Mouse (Mus musculus) olfactory bulb, adult 2 months (tissue): ENCODE data around the gene Noxo1. TPM values are rescaled to one million over a fixed set of nuclear protein-coding genes. Genes with fewer than 3 reads are reported as not detected.

Experiments
- H3K27ac ChIP-seq: fragments of 200-500 bp; 2 replicates; pipeline ENCODE4 v1.5.1; 2012; ENCODE audit warnings: low read depth, low read length; ENCODE audit not compliant: insufficient read depth
- H3K4me1 ChIP-seq: fragments of 200-500 bp; 2 replicates; pipeline ENCODE4 v1.6.1; 2012; ENCODE audit warnings: low read length; ENCODE audit not compliant: control insufficient read depth, insufficient read depth
- H3K4me3 ChIP-seq: fragments of 200-500 bp; 2 replicates; pipeline ENCODE4 v1.5.1; 2012; ENCODE audit warnings: mild to moderate bottlenecking, low read depth, low read length, moderate library complexity; ENCODE audit not compliant: insufficient read depth
- CTCF ChIP-seq: fragments of 200-500 bp; IDR thresholded peaks from 2 replicates; pipeline ENCODE4 v1.5.1; 2012; ENCODE audit warnings: low read depth, mild to moderate bottlenecking, low read length, moderate library complexity; ENCODE audit not compliant: insufficient read depth
- POLR2A ChIP-seq: fragments of 200-500 bp; IDR thresholded peaks from 2 replicates; pipeline ENCODE4 v1.6.1; 2012; ENCODE audit warnings: mild to moderate bottlenecking, low read depth, low read length, moderate library complexity; ENCODE audit not compliant: insufficient read depth
- WGBS: fragments of 180-500 bp; shearing (Covaris S2); methylation state at CpG from one replicate; pipeline ENCODE4 v1.1.7; 2018; 5-methylcytosine and 5-hydroxymethylcytosine counted together
- polyA plus RNA-seq: library from polyadenylated mRNA; stranded (reverse); fragments of >200 nt; gene quantifications from 2 replicates; pipeline ENCODE4 v1.2.4, GENCODE M21; 2012; ENCODE audit warnings: low replicate concordance; ENCODE audit not compliant: missing spikeins, insufficient read depth, insufficient read length

Noxo1 gene
- polyA plus RNA-seq, 1 experiment, result not detected

- Histone ChIP-seq H3K4me3 (no peak overlapping the region), H3K4me1 (peaks cover 16% of the 10 kb centered on the region), H3K27ac (no peak overlapping the region)
- no peak for TF ChIP-seq CTCF
- no peak for TF ChIP-seq POLR2A
- 88% methylated on average over 5 of the region's 5 CpGs for WGBS
Measured at GRCm38 (mm10) chr17:24692385-24692784, 3.6 kb upstream of the Noxo1 start.

- Histone ChIP-seq H3K4me3 (peak overlapping the region; percentile 91), H3K27ac (no peak overlapping the region), H3K4me1 (peaks cover 6% of the 10 kb centered on the region)
- 8% methylated on average over 51 of the region's 51 CpGs for WGBS
- TF ChIP-seq CTCF (no peak), POLR2A (no peak)
Measured at GRCm38 (mm10) chr17:24695326-24696010, 566 bp upstream of the Noxo1 start.

- Histone ChIP-seq H3K27ac (no peak overlapping the region), H3K4me3 (no peak overlapping the region), H3K4me1 (peaks cover 6% of the 10 kb centered on the region)
- TF ChIP-seq CTCF, result no peak
- TF ChIP-seq POLR2A, result no peak
- WGBS, result 14% methylated on average over 5 of the region's 5 CpGs
Measured at GRCm38 (mm10) chr17:24697985-24698384, 2.0 kb downstream of the Noxo1 start.

GRCm38 (mm10) chr17:24698715-24699114 is 2.7 kb downstream of the Noxo1 start:
- WGBS, result 72% methylated on average over 9 of the region's 9 CpGs
- peaks cover 6% of the 10 kb centered on the region for H3K4me1 ChIP-seq
- TF ChIP-seq POLR2A, result no peak
- TF ChIP-seq CTCF, result no peak

GRCm38 (mm10) chr17:24699473-24699872 is 3.4 kb downstream of the Noxo1 start:
- TF ChIP-seq CTCF (no peak), POLR2A (no peak)

More at GRCm38 (mm10) chr17:24698715-24699114, 2.7 kb downstream of the Noxo1 start:
- no peak overlapping the region for H3K4me3 ChIP-seq
- H3K27ac ChIP-seq, result no peak overlapping the region

GRCm38 (mm10) chr17:24701251-24701650 is 5.2 kb downstream of the Noxo1 start:
- peaks cover 4% of the 10 kb centered on the region; the same call in 1 of the 2 replicates for H3K4me1 ChIP-seq
- no peak overlapping the region for H3K27ac ChIP-seq
- no peak for TF ChIP-seq POLR2A
- TF ChIP-seq CTCF, result no peak
- H3K4me3 ChIP-seq, result no peak overlapping the region
- WGBS, result 94% methylated on average over 9 of the region's 9 CpGs

More at GRCm38 (mm10) chr17:24699473-24699872, 3.4 kb downstream of the Noxo1 start:
- WGBS, result 84% methylated on average over 2 of the region's 2 CpGs
- no peak overlapping the region for H3K27ac ChIP-seq
- no peak overlapping the region for H3K4me3 ChIP-seq
- peaks cover 6% of the 10 kb centered on the region for H3K4me1 ChIP-seq

- H3K27ac ChIP-seq, result no peak overlapping the region
- WGBS, result 98% methylated on average over 3 of the region's 3 CpGs
- H3K4me1 ChIP-seq, result peaks cover 6% of the 10 kb centered on the region; the same call in 1 of the 2 replicates
- H3K4me3 ChIP-seq, result no peak overlapping the region
- TF ChIP-seq POLR2A, result no peak
- no peak for TF ChIP-seq CTCF
Measured at GRCm38 (mm10) chr17:24705821-24706220, 9.8 kb downstream of the Noxo1 start.

- Histone ChIP-seq H3K4me1 (peaks cover 6% of the 10 kb centered on the region; the same call in 1 of the 2 replicates), H3K4me3 (peak within 1 kb of the TSS; percentile 96), H3K27ac (peak within 1 kb of the TSS; percentile 25)
- TF ChIP-seq CTCF, result no peak
- TF ChIP-seq POLR2A, result peak; percentile 86; the same call in 1 of the 2 replicates
- 3% methylated on average over 32 of the region's 32 CpGs for WGBS
Measured at GRCm38 (mm10) chr17:24706982-24707800, 11.2 kb downstream of the Noxo1 start, which contains the start of gene Tbl3. TSS of gene Tbl3 (minus strand) at chr17:24707660.
